Mouse (Mus musculus) c-Kit-positive CD71-positive TER-119-positive erythroid progenitor cells, embryonic 14.5 days (primary cell): ENCODE results near the gene Plscr2.

ENCODE experiments used
- DNase-seq: peaks from one replicate; pipeline ENCODE4 v3.0.0-alpha.2; 2013; ENCODE audit warnings: low spot score

Gene Plscr2

GRCm38 (mm10) chr9:92275486-92276207 lies at the start of gene Plscr2:
Gene Plscr2, plus strand, starts transcription at chr9:92275602.
- DNase-seq = no peak

- DNase-seq = no peak
Observed at GRCm38 (mm10) chr9:92226127-92226655, 49.2 kb upstream of the Plscr2 start.

- no peak for DNase-seq
Observed at GRCm38 (mm10) chr9:92226795-92227194, 48.6 kb upstream of the Plscr2 start.

- DNase-seq = no peak
Observed at GRCm38 (mm10) chr9:92228867-92229832, 46.3 kb upstream of the Plscr2 start.

GRCm38 (mm10) chr9:92229833-92230205 lies 45.6 kb upstream of the Plscr2 start:
- no peak for DNase-seq

GRCm38 (mm10) chr9:92234901-92235458 lies 40.4 kb upstream of the Plscr2 start:
- no peak for DNase-seq

- no peak for DNase-seq
Observed at GRCm38 (mm10) chr9:92248773-92249446, 26.5 kb upstream of the Plscr2 start.

- DNase-seq = no peak
Observed at GRCm38 (mm10) chr9:92249447-92249852, 26.0 kb upstream of the Plscr2 start, which contains the start of gene Plscr1. Gene Plscr1, plus strand, starts transcription at chr9:92249750.

- peak; percentile 37 for DNase-seq
Observed at GRCm38 (mm10) chr9:92249987-92250772, 25.2 kb upstream of the Plscr2 start.

- no peak for DNase-seq
Observed at GRCm38 (mm10) chr9:92252718-92253117, 22.7 kb upstream of the Plscr2 start.

GRCm38 (mm10) chr9:92253585-92254321 lies 21.6 kb upstream of the Plscr2 start:
- DNase-seq = no peak

- DNase-seq = no peak
Observed at GRCm38 (mm10) chr9:92260481-92261159, 14.8 kb upstream of the Plscr2 start.

- no peak for DNase-seq
Observed at GRCm38 (mm10) chr9:92265719-92266118, 9.7 kb upstream of the Plscr2 start.

- DNase-seq = no peak
Observed at GRCm38 (mm10) chr9:92266558-92267171, 8.7 kb upstream of the Plscr2 start.

GRCm38 (mm10) chr9:92267732-92268131 lies 7.7 kb upstream of the Plscr2 start:
- no peak for DNase-seq

- no peak for DNase-seq
Observed at GRCm38 (mm10) chr9:92269829-92270404, 5.5 kb upstream of the Plscr2 start.

GRCm38 (mm10) chr9:92270927-92271326 lies 4.5 kb upstream of the Plscr2 start:
- no peak for DNase-seq

- DNase-seq = no peak
Observed at GRCm38 (mm10) chr9:92272650-92273049, 2.8 kb upstream of the Plscr2 start.

- no peak for DNase-seq
Observed at GRCm38 (mm10) chr9:92273271-92273670, 2.1 kb upstream of the Plscr2 start.
